Mouse (Mus musculus) CH12F3 (cell line): ENCODE results near the gene Slc6a6.

Experiments used
- in situ Hi-C: fragments of 300-500 bp; cut with MboI; formaldehyde crosslinking; loops from 2 replicates; pipeline ENCODE4 v1.14.3; 2020; ENCODE audit warnings: low sequenced_read_pairs

Gene Slc6a6

DNA sequence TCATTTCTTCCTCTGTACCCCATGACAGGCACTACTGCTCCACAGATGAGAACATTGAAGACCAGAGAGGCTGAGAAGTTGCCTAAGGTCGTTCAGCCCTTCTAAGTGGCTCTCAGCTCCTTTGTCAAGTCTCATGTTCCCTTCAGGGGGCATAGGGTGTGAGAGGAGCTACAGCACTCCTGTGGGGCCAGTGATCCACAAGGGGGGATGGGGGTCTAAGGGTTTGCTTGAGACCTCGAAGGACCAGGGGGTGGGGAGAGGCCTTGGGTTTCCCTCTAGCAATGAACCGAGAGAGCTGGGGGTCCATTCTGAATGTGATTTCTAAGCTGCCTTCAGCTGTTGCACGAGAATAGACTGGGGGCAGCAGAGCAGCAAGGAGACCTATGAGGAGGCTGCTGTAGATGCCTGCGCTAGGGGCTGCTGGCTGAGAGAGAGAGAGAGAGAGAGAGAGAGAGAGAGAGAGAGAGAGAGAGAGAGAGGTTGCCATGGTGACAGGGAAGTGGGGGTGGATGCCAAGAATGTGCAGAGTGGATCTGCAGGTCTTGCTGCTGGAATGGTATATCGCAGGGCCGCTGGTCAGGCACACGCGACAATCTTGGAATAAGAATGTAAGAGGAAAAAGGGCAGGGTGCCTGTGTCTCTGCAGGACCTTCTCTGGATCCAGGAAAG lies 36.1 kb downstream of the Slc6a6 start:
- in situ Hi-C loops: no loop called here

DNA sequence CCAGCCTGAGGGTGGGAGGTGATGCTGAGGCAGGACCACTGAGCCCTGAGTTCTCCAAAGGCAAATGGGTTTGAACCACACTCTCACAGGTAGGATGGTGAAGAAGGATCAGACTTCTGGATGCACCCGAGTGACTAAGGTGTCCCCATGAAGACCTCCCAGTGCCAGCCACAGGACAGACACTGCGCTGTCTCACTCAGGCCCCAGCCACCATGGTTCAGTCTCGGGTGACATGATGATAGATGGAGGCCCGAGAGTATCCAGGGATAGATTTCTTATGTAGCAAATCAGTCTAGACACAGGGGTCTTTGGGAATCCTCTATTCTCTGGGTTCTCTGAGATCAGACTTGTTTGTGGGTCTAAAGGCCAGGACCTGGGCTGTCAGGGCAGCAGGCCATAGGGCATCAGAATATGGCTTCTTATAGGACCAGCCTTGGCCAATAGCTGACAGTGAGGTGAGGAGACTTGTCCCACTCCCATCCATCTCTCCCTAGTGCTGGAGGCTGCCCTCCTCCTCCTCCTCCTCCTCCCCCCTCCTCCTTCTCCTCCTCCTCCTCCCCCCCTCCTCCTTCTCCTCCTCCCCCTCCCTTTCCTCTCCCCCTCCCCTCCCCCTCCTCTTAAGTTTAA lies 36.8 kb downstream of the Slc6a6 start:
- in situ Hi-C loops: no loop called here

DNA sequence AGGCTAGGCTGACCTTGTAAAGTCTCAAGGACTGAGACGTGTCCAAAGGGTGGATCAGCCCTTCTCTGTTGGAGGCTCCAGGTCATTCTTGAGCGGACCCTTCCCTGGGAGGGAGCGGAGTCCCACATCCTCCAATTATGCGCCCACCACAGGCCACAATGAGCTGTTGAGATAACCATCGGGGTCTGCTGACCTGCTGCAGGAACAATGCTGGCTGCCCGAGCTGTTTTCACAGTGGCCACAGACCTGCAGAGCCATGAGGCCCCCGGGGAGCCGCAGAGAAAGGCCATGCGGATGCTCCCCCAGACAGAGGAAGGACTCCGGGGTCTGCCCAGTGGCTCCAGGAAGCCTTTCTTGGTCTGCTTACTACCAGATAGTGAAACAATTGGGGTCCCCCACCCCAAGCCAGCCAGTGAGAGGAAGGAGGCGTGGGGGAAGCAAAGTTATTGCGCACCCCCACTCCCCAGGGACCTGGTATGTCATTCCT lies 37.4 kb downstream of the Slc6a6 start:
- in situ Hi-C loops: no loop called here

DNA sequence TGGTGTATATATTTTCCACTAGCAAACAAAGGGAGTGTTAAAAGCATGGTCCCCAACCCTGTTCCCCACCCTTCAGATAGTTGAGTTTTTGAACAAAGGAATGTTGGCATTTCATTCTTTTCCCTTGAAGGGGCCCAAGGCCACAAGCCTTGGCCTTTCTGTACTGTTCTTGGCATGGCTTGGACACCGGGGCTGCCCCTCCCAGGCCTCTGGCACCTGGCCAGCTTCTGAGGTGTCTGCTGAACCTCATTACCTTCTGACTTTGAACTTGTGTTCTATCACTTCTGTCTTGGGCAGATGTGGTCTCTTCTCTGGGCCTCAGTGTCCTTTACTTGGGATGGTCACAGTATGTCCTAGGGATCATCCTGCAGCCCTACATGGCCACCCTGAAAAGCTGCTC lies 43.5 kb downstream of the Slc6a6 start:
- in situ Hi-C loops: no loop called here

DNA sequence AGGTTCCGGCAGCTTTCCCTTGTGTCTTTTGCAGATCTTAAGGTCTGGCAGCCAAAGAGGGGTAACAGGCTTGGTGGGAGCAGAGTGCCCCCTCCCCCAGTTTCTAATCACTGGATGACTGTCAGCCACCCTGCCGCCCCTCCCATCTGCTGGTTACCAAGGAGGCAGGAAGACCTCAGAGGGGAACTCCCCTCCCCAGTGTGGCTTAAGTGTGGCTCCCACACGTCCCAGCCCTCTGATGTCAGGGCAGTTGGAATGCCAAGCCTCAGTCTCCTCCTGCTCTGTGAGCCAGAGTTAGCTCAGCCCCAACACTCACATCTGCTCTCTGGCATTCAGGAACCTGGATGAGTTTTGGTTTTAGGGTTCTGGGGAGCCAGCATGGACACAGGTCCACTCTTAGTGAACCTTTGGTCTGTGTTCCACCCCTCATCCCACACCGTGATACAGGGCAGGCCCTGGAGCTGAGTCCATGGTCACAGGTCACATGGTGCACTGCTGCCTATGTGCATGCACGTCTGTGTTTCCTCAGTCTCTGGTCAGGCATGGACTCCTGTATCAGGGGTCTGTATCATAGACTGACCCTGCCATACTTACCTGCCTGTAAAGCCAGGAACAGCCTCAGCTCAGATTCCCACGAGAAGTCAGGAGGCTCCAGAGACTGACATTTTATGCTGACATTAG lies 45.2 kb downstream of the Slc6a6 start:
- in situ Hi-C loops: no loop called here

DNA sequence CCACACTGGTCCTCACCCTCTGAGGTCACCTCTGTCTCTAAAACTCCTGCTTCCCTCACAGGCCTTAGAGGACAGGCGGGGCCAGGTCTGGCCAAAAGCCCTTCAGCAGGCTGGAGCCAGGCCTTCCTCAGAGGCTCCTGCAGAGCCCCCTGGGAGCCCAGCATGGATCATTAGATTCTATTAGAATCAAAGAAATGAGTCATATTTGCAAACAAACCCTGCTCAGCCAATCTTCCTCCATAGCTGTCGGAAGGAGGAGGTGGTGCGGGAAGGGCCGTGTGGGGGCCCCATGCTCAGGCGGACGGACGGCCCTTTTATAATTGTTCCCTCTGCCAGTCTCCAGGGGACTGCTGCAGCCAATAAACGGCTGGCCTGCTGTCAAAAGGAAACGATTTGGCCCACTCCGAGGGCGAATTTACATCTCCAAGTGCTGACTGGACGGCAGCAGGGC lies 45.8 kb downstream of the Slc6a6 start:
- in situ Hi-C loops: no loop called here

DNA sequence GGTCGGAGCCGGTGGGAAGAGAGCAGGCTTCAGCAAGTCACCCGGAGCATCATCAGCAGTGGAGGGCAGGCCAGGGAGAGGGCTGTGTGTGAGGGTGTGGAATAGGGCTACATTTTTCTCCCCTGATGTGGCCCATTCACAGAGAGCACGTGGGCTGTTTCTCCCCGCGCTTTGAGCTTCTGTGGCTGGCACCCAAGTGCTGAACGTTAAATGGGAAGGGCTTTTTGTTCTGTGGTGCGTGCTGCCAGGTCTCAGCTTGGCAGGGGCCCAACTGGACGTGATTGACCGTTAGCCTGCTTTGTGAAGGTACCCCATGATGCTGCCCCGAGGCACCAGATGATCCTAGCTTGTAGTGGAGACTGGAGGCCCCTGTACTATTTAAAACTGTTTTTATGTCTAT lies 48.3 kb downstream of the Slc6a6 start:
- in situ Hi-C loops: no loop called here

DNA sequence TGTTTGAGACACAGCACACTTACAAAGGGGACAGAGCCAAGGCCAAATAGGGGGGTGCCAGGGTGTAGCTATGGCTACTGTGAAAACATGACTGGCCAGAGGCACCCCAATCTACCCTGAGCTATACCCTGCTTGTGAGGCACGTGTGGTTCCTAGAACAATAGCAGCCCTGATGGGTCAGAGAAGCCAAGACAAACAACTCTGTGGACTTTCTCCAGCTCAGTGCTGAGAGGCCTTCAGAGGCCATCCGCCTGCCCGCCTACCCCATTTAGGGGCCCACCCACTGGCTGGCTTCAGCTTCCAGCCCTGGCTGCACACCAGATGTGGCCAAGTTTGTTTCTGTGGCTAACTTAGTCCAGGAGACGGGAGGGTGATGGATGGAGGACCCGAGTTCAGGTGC lies 52.6 kb downstream of the Slc6a6 start:
- in situ Hi-C loops: no loop called here

DNA sequence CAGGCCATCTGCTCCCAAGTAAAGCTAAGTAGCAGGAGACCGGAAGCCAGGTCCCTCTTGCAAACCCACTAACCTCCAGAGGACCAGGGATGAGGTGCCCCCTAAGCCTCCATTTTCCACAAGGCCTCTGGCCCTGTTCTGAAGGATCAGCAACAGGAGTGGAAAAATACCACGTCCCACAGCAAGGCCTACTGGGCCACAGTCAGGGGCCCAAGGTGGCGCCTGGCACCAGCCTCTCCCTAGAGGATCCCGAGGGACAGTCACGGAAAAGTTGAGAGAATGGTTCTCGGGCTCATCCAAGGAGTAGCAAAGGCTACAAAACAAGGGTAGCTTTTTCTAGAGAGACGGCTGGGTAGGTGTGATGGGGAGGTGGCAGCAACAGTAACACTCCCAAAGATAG lies 53.6 kb downstream of the Slc6a6 start:
- in situ Hi-C loops: no loop called here

DNA sequence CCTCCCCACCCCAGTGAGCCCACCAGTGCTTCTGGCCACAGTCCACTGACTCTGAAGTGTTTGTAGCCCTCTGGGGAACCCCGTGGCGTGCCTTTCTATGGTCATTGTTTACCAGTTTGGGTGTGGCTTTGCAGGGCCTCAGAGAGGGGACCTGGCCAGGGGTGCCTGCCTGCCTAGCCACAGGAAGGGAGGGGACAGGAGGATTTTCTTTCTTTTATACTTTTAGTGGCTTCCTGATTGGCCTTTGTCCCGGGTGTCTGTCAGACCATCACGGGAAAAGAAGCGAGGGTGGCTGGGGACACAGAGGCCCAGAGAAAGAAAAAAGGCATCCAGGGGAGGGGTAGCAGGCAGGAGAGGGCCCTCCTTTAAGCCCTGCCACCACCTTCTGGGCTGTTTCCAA lies 54.2 kb downstream of the Slc6a6 start:
- in situ Hi-C loops: no loop called here

DNA sequence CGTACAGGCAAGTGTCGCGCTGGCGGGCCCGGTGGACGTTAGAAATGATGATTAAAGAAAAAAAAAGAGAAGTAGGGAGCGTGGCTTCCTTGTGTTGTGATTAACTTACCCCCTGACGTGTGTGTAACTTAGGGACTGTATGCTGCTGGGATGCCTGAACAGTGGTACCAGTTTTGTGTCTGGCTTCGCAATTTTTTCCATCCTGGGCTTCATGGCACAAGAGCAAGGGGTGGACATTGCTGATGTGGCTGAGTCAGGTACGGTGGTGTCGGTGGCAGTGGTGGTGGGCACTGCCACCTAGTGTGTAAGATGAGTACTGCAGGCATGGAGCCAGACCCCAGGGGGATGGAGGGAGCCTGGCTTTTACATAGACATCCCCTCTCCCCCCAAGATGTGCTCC lies 57.2 kb downstream of the Slc6a6 start:
- in situ Hi-C loops: loop anchor here (5.0 kb wide), 1 partner anchor 169 kb away; no protein-coding TSS in a partner anchor

DNA sequence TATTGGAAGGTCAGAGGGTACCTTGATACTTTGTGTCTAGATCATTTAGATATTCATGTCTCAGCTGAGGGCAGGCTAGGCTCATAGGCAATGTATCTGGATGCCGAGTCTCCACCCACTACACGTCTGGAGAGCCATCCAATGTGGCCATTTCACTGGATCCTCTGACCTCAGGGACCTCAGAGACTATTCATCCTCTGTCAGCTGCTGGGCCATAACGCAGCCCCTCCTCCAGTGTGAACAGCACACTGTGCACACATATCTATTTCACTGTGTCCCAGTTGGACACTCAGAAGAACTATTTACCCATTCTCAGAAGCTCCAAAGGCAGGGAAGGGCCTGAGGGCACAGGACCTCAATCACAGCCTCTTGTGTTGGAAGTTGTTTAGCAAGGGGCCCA lies 58.6 kb downstream of the Slc6a6 start:
- in situ Hi-C loops: loop anchor here (5.0 kb wide), 1 partner anchor 170 kb away; no protein-coding TSS in a partner anchor

DNA sequence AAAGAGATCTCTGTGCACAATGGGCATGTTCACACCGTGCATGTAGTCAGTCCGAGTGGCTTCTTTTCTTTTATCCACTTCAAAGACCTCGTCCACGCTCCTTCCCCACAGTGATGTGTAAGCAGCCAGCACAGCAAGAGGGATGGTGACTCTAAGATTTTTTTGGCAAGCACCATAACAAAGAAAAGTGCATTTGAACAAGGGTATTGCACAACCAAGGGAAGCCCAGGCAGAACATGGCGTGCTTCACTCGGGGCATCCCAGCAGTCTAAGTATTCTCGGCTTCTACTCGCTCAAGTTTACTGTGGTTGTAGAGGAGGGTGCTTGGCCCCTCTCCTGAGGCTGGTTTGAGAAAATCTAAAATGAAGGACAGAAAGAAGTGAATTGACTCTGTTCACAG lies 59.1 kb downstream of the Slc6a6 start:
- in situ Hi-C loops: loop anchor here (5.0 kb wide), 1 partner anchor 171 kb away; no protein-coding TSS in a partner anchor

DNA sequence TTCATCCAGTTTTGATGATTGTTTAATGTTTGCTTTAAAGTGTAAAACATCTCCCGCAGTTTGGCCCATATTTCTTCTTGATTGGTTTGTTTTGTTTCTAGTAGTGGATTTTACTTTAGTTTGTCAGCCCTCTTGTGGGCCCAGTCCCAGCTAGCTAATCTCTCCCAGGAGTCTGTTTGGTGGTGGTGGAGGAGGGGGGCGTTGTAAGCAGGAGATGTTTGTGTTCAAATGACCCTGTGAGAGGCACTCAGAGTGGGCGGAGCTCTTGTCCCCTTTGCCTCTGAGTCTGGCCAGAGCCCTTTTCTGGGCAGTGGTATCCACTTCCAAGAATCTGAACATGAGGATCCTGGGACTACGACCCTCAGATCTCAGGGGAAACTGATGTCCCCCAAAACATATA lies 60.0 kb downstream of the Slc6a6 start:
- in situ Hi-C loops: loop anchor here (5.0 kb wide), 1 partner anchor 172 kb away; no protein-coding TSS in a partner anchor

DNA sequence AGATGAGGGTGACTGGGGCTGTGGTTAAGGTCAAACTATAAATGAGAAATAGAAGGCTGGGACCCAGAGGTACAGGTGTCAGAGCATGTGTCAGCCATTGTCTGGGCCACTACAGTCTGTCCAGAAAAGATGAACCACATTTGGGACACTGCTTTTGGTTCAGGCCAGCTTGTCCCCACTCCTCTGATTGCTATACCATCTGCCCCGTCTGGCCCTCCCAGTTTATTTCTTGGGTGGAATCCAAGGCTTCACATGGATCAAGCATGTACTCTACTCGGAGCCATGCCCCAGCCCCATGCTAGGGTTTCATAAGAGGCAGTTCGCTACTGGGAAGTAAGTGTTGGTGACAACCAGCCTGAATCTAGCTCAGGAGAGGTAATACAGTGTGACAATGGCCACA lies 61.4 kb downstream of the Slc6a6 start:
- in situ Hi-C loops: no loop called here

DNA sequence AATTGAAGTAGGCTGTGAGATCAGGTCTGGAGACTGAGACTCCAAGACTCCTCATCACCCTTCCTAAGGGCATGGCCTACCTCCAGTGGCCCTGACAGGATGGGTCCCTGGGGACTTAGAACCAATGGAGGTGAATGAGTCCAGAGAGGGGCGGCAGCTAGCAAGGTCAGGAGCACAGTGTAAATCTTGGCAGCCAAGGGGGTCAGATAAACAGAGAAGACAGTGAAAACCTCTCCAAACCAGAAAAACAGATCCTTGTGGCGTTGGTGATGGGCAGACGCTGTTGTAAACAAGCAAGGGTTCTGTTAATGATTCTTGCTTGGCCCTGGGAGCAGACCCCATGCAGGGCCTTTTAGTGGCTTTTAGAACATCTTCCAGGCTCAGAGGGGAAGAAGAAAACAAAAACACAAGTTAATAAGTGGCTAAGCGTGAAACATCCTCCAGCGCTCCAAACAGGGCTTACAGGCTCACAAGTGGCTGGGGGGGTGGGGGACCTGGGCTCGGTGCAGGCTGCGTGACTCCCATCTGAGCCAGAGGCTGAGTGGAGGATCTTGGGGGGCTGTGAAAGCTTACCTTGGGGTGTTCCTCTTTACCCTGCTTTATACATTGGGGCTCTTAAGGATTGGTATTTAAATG lies 62.2 kb downstream of the Slc6a6 start:
- in situ Hi-C loops: no loop called here

DNA sequence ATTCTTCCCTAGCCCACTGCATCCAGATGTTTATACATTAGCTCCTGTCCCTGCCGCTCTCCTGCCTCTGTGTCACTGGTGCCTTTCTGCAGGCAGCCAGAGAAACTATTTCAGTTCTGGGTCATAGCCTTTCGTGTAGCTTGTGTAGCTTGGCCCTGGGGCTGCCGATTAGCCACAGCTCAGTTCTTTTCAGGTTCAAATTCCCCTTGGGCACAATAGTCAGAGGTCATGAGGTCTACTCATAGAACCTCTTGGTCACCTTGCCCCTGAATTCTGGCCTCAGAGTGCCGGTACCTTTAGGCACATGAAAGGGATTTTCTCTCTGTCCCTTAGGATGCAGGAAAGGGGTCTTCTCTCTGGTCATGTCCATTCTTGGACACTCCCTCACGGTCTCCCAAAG lies 62.9 kb downstream of the Slc6a6 start:
- in situ Hi-C loops: no loop called here

DNA sequence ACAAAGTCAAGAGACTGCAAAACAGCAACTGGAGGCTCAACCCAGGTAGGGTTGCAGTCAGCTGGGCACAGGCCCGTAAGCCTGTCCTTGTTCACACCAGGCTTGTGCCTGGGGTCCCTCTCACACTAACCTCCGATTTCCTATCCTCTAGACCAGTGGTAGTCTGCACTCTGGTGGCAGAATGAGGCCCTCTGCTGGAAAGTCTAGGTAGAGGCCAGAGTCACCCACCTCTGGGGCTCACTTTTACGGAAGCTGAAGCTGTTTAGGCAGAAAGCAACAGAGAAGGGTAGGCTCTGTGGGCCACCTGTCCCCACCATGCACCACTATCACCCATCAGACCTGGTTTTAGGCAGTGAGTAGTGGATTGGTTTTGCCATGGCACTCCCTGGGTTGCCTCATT lies 67.1 kb downstream of the Slc6a6 start:
- in situ Hi-C loops: no loop called here

DNA sequence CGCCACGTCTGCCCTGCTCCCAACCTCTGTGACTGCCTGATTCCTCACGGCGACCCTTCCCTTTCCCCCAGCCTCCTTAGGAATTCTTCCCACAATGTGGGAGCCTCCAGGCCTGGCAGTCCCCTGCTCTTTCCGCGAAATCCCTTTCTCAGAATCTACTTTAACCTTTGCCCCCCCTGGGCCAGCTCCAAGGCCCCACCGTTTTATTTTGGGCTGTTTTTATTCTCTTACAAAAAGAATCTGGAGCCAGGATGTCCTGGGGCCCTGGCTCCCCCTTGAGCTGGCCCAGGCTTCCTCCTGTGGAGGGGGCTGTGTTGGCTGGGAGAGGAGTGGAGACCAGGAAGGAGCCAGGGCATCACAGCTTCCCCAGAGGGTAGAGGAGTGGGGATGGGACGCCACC lies 69.0 kb downstream of the Slc6a6 start:
- in situ Hi-C loops: no loop called here

DNA sequence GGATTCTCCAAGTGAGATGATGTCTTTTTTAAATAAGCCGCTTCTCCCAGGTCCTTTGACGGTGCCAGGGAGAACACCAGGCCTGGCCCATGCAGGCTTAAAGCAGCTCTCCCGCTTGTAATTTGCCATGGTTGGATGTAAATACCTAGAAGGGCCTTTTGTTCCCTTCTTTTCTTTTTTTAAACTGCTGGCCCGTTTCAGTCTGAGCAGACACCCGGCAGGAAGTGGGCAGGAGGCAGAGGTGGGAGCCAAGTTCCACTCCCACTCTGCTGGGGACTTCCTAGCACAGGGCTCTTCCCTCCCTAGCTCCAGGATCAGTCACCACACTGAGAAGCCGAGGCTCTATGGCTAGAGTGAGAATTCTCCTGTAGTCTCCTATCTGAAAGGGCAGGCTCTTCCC lies 70.2 kb downstream of the Slc6a6 start:
- in situ Hi-C loops: no loop called here

DNA sequence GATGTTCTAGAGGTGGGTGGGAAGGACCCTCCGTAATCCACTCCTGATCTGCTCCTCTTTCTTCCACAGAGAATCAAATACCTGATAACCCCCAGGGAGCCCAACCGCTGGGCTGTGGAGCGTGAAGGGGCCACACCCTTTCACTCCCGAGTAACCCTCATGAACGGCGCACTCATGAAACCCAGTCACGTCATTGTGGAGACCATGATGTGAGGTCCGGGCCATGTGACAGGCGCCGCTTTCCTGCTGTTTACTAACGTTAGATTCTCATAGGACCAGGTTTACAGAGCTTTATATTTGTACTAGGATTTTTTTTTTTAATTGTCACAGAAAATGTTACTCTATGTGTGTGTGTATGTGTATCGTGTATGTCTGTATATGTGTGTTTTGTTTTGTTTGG lies 71.0 kb downstream of the Slc6a6 start:
- in situ Hi-C loops: no loop called here
